ENCODE assay signal across 9 mouse cellular contexts in the genomic region with DNA sequence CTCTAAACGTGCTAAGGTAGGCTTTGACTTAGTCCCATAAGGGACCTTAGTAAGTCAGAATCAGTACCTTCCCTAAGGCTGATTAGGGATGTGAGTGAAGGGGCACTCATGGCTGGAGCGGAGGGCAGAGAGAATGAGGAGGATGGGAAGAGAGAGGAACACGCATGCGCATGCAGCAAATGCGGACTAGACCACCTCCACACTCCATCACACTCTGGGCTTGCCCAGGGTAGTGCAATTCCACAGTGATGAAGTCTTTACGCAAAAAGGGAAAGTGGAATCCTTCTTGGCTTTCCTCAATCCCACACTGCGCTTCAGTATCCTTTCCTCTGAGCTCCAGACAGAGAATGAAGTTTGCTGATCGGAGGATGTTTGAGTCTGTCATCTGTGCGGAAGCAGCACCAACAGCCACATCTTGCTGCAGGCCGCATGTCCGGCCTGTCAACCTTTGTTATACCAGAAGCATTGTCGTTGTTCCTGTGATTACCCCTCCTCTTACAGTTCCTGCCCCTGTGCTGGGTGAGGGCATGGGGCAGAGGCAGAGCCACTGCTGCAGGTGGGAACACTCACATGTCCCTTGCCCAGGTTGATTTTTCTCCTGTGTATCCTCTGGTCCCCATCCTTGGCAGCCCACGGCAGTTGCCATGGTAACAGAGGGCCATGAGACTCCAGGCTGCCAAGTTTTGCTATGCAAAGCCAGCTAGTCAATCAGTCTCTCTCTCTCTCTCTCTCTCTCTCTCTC. TPM values are rescaled to one million over a fixed set of nuclear protein-coding genes. Genes with fewer than 3 reads are reported as not detected.
DNase-seq lines count a peak whose midpoint lies in the region; ATAC-seq lines count a peak whose summit lies in the region.
"Had no signal": no experiment of that assay in that cellular context is flagged by ENCODE, and none has a peak within 500 bp of the region (broad histone marks: within the 10 kb centered on the region; RNA-seq: fewer than 3 reads in every experiment).

No protein-coding gene starts in this region.

- DNase-seq in MN1 (ENCODE audit: low spot score), result peak; percentile 61
- peak; percentile 51 for DNase-seq in cerebellum, adult 8-10 months
- no peak for DNase-seq in thymus, postnatal 10 days (ENCODE audit: low spot score in 2 of 2)

- H3K4me2 ChIP-seq in hindbrain, embryonic 13.5 days, result peak overlapping the region; percentile 21; the same call in 1 of the 2 replicates
- peak overlapping the region; percentile 29 for H3K4me2 ChIP-seq in midbrain, embryonic 12.5 days (replicated peaks)

- peak overlapping the region; percentile 85 for H3K27ac ChIP-seq in hindbrain, embryonic 13.5 days
- peak overlapping the region; percentile 46 for H3K27ac ChIP-seq in midbrain, embryonic 12.5 days (replicated peaks)

- no peaks in the 10 kb centered on the region for H3K27me3 ChIP-seq in hindbrain, embryonic 13.5 days
- H3K27me3 ChIP-seq in midbrain, embryonic 12.5 days, result no peaks in the 10 kb centered on the region

- peak; percentile 89 for ATAC-seq in hindbrain, embryonic 13.5 days (ENCODE audit: low FRiP score)
- peak; percentile 75 for ATAC-seq in midbrain, embryonic 12.5 days (ENCODE audit: low FRiP score, low read depth)
- ATAC-seq in inflammation-experienced regulatory T-cells, adult 6 months, result no peak
- ATAC-seq in erythroid progenitor cell, adult 5-6 weeks (replicated peaks; ENCODE audit: low FRiP score, poor library complexity, severe bottlenecking), result no peak
- no peak for ATAC-seq in CD4-positive, CD25-positive, alpha-beta regulatory T cell, adult 4 months

- H3K9ac ChIP-seq in hindbrain, embryonic 13.5 days, result peak overlapping the region; percentile 39
- H3K9ac ChIP-seq in midbrain, embryonic 12.5 days (replicated peaks), result no peak overlapping the region

- H3K4me3 ChIP-seq in hindbrain, embryonic 13.5 days, result no peak overlapping the region
- H3K4me3 ChIP-seq in midbrain, embryonic 12.5 days, result no peak overlapping the region

- 63% methylated on average over 13 of the region's 13 CpGs for WGBS in hindbrain, embryonic 13.5 days
- 71% methylated on average over 13 of the region's 13 CpGs for WGBS in midbrain, embryonic 12.5 days

- no peaks in the 10 kb centered on the region for H3K9me3 ChIP-seq in hindbrain, embryonic 13.5 days
- H3K9me3 ChIP-seq in midbrain, embryonic 12.5 days, result no peaks in the 10 kb centered on the region; the same call in 1 of the 2 replicates

- H3K4me1 ChIP-seq in hindbrain, embryonic 13.5 days (replicated peaks), result peaks cover 22% of the 10 kb centered on the region
- peaks cover 13% of the 10 kb centered on the region for H3K4me1 ChIP-seq in midbrain, embryonic 12.5 days

- H3K36me3 ChIP-seq in hindbrain, embryonic 13.5 days, result no peaks in the 10 kb centered on the region
- H3K36me3 ChIP-seq in midbrain, embryonic 12.5 days, result no peaks in the 10 kb centered on the region

RNA-seq across cellular contexts. Expression of gene 4930524B15Rik, which starts 24.3 kb away (rescaled TPM):
- 0.16 and 0.22 TPM in 2 replicates for polyA plus RNA-seq in hindbrain, embryonic 13.5 days (2015; fragmentation: Nextera tagmentation; extraction: Ambion mirVana)
- polyA plus RNA-seq in midbrain, embryonic 12.5 days (2016; fragmentation: Nextera tagmentation; extraction: Ambion mirVana), result 0.11 and 0.18 TPM in 2 replicates
- not detected for polyA plus RNA-seq in inflammation-experienced regulatory T-cells, adult 6 months (2017; shearing (Covaris generic))
- total RNA-seq in erythroid progenitor cell, adult 5-6 weeks (2015; ENCODE audit: low replicate concordance), result not detected in 2 replicates
- not detected in 2 replicates for total RNA-seq in erythroid progenitor cell, adult 5-6 weeks (2017; ENCODE audit: low replicate concordance)
- not detected for polyA plus RNA-seq in CD4-positive, CD25-positive, alpha-beta regulatory T cell, adult 4 months (2017; shearing (Covaris generic))
- total RNA-seq: common myeloid progenitor, adult 5-6 weeks had no signal

RNA-seq across cellular contexts. Expression of gene Nsg2, which starts 59.2 kb away (rescaled TPM):
- polyA plus RNA-seq in hindbrain, embryonic 13.5 days (2015; fragmentation: Nextera tagmentation; extraction: Ambion mirVana), result 451 and 461 TPM in 2 replicates
- polyA plus RNA-seq in midbrain, embryonic 12.5 days (2016; fragmentation: Nextera tagmentation; extraction: Ambion mirVana), result 193 and 198 TPM in 2 replicates
- polyA plus RNA-seq in inflammation-experienced regulatory T-cells, adult 6 months (2017; shearing (Covaris generic)), result 10 to 100 TPM in 2 of 3 experiments, 1 to 10 TPM in 1; 8.5 to 97.5 (median 73.7) TPM
- total RNA-seq in erythroid progenitor cell, adult 5-6 weeks (2015; ENCODE audit: low replicate concordance), result 0.72 TPM in 1 of 2 replicates, not detected in the other
- 0.90 TPM in 1 of 2 replicates, not detected in the other for total RNA-seq in erythroid progenitor cell, adult 5-6 weeks (2017; ENCODE audit: low replicate concordance)
- polyA plus RNA-seq in CD4-positive, CD25-positive, alpha-beta regulatory T cell, adult 4 months (2017; shearing (Covaris generic)), result 10 to 100 TPM; 72.5 to 88.8 TPM

Comparison
In these comparisons a context has a peak if more than half of its experiments do, and no peak if none do; other contexts are left out.
1. DNase-seq: peak in MN1 (single experiment) and cerebellum, adult 8-10 months (single experiment); none in thymus, postnatal 10 days (0 of 2).
2. ATAC-seq: peak in hindbrain, embryonic 13.5 days (single experiment) and midbrain, embryonic 12.5 days (single experiment); none in inflammation-experienced regulatory T-cells, adult 6 months (single experiment), erythroid progenitor cell, adult 5-6 weeks (single experiment) and CD4-positive, CD25-positive, alpha-beta regulatory T cell, adult 4 months (single experiment).